Mouse (Mus musculus): ENCODE data around the gene Adad1. TPM values are rescaled to one million over a fixed set of nuclear protein-coding genes. Genes with fewer than 3 reads are reported as not detected.

Adad1 gene
- total RNA-seq, 2 experiments from 2014 or later: not detected

- no peak for DNase-seq (ENCODE audit: low spot score)
- intact Hi-C loops (cut with DNase I): no loop called here
Measured at GRCm38 (mm10) chr3:37158246-37158645, 94.9 kb downstream of the Adad1 start.

GRCm38 (mm10) chr3:37161096-37161495 lies 97.8 kb downstream of the Adad1 start:
- intact Hi-C loops (cut with DNase I): no loop called here
- DNase-seq (ENCODE audit: low spot score): no peak

- intact Hi-C loops (cut with DNase I): no loop called here
- DNase-seq (ENCODE audit: low spot score): no peak
Measured at GRCm38 (mm10) chr3:37169283-37169682, 106.0 kb downstream of the Adad1 start.

Other genes with a start within 250 kb of the Adad1 start
- 10 to 100 TPM; 36.6 to 50.4 TPM for gene 4932438A13Rik, start 200.4 kb upstream of the Adad1 start, total RNA-seq (2021)
- gene Il2, start 62.4 kb downstream of the Adad1 start, total RNA-seq (2021): not detected
- gene Il21, start 169.1 kb downstream of the Adad1 start, total RNA-seq (2021): not detected
- gene Bbs12, start 249.0 kb downstream of the Adad1 start, total RNA-seq (2021): 1 to 10 TPM in 1 of 2 experiments, under 1 TPM in 1; 0.95 to 1.1 TPM
- under 1 TPM; 0.20 to 0.49 TPM for gene Cetn4, start 249.2 kb downstream of the Adad1 start, total RNA-seq (2021)